Mouse (Mus musculus) thymus, adult 2 months (tissue): Measurements from ENCODE around the gene Olfr1410. TPM values are rescaled to one million over a fixed set of nuclear protein-coding genes. Genes with fewer than 3 reads are reported as not detected.

Experiments used
- DNase-seq: peaks from one replicate; pipeline ENCODE4 v3.0.0; 2021
- H3K27ac ChIP-seq: fragments of 200-500 bp; 2 replicates; pipeline ENCODE4 v1.5.1; 2012; ENCODE audit warnings: low read length, control low read depth; ENCODE audit not compliant: control insufficient read depth, insufficient read depth
- H3K27me3 ChIP-seq: fragments of 200-500 bp; 2 replicates; pipeline ENCODE4 v1.6.1; 2012; ENCODE audit warnings: mild to moderate bottlenecking, low read length, moderate library complexity, mixed read lengths; ENCODE audit not compliant: control insufficient read depth, insufficient read depth
- H3K36me3 ChIP-seq: fragments of 200-500 bp; 2 replicates; pipeline ENCODE4 v1.6.1; 2012; ENCODE audit warnings: mild to moderate bottlenecking, low read length, moderate library complexity; ENCODE audit not compliant: control insufficient read depth, insufficient read depth
- H3K4me1 ChIP-seq: fragments of 200-500 bp; replicated peaks from 2 replicates; pipeline ENCODE4 v1.6.1; 2012; ENCODE audit warnings: low read length; ENCODE audit not compliant: control insufficient read depth, insufficient read depth
- H3K4me3 ChIP-seq: fragments of 200-500 bp; 2 replicates; pipeline ENCODE4 v1.5.1; 2012; ENCODE audit warnings: mild to moderate bottlenecking, low read length, control low read depth, moderate library complexity; ENCODE audit not compliant: control insufficient read depth, insufficient read depth
- CTCF ChIP-seq: fragments of 200-500 bp; IDR thresholded peaks from 2 replicates; pipeline ENCODE4 v1.5.1; 2012; ENCODE audit warnings: mild to moderate bottlenecking, control low read depth, low read length, moderate library complexity, borderline replicate concordance; ENCODE audit not compliant: control insufficient read depth, poor library complexity, insufficient read depth; ENCODE audit errors: extremely low read depth
- POLR2A ChIP-seq: fragments of 200-500 bp; IDR thresholded peaks from 2 replicates; pipeline ENCODE4 v1.6.1; 2012; ENCODE audit warnings: mild to moderate bottlenecking, low read length, control low read depth, moderate library complexity; ENCODE audit not compliant: control insufficient read depth, poor library complexity, insufficient read depth; ENCODE audit errors: extremely low read depth
- WGBS: fragments of 180-500 bp; shearing (Covaris S2); methylation state at CpG from one replicate; pipeline ENCODE4 v1.1.7; 2018; 5-methylcytosine and 5-hydroxymethylcytosine counted together
- polyA plus RNA-seq: library from polyadenylated mRNA; depleted of rRNA; stranded (reverse); fragments of >200 nt; gene quantifications from 2 replicates; pipeline ENCODE4 v1.2.3, GENCODE M21; 2012; rRNA removed

Gene Olfr1410
- 0.11 and 0.23 TPM in 2 replicates for polyA plus RNA-seq

DNA sequence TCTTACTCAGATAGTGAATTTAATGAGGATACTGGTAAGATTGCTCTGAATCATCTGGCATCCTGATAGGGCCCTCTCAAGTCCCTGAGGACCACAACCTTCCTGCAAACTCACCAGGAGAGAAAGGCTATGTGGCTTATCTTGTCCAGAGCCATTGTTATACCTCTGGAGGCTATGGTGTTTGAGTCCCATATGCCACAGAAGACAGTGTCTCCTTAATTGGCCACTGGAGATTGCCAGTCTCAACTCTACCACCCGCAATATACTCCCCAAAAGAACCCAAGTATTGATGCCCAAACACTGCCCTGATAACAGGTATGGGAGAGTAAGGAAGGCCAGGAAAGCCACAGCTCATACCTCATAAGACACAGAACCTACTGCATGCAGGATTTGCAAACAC is at the start of gene Olfr1410:
Olfr1410 (plus strand) TSS at position 301 of the 400 bp plus-strand sequence.
- no peaks in the 10 kb centered on the region for H3K4me1 ChIP-seq
- H3K36me3 ChIP-seq, result no peaks in the 10 kb centered on the region
- no peak within 1 kb of the TSS for H3K4me3 ChIP-seq
- WGBS, result 90% methylated on average over 1 of the region's 1 CpGs
- H3K27ac ChIP-seq, result no peak within 1 kb of the TSS
- DNase-seq, result no peak
- TF ChIP-seq POLR2A, result no peak
- no peak for TF ChIP-seq CTCF
- no peaks in the 10 kb centered on the region for H3K27me3 ChIP-seq

DNA sequence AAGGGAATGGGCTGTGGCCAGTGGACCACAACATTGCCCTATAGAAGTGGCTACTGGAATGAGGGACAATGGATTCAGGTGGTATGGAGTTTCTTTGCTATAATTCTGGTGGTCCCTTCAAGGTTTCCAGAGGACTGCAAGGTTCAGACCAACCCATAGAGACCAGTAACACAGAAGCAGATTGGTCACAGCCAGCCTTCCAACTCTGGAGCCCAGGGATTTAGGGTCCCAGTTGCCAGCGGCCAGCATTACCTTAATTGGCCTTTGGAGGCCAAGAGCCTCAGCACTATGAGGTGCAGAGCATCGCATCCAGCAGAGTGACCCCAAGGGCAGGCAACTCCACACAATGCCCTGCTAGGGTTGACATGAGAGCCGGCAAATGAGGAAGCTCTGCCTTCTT is 34.6 kb upstream of the Olfr1410 start, which contains the start of gene Olfr1413:
Olfr1413 (plus strand) TSS at position 301 of the 400 bp plus-strand sequence.
- H3K27ac ChIP-seq, result no peak within 1 kb of the TSS
- DNase-seq, result no peak
- no peaks in the 10 kb centered on the region for H3K4me1 ChIP-seq
- TF ChIP-seq POLR2A, result no peak
- WGBS, result 91% methylated on average over 3 of the region's 3 CpGs
- no peaks in the 10 kb centered on the region for H3K36me3 ChIP-seq
- H3K27me3 ChIP-seq, result no peaks in the 10 kb centered on the region
- H3K4me3 ChIP-seq, result no peak within 1 kb of the TSS

DNA sequence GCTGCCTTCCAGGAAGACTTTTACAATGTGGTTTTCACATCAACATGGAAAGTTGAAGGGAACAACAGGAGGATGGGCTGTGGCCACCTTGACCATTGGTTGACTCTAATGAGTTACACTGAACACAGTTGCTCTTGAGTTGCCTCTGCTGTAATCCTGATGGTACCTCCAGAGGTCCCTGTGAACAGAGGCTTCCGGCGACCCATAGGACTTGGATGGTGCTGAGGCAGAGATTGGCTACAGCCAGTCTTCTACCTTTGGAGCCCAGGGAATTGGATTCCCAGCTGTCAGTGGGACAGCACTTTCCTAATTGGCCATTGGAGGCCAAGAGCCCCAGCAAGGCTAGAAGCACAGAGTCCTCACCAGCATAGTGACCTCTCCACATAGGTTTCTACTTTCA is 20.1 kb upstream of the Olfr1410 start, which contains the start of gene Olfr1412:
Olfr1412 (plus strand) TSS at position 301 of the 400 bp plus-strand sequence.
- DNase-seq, result no peak
- no peak for TF ChIP-seq POLR2A
- TF ChIP-seq CTCF, result no peak
- WGBS, result 92% methylated on average over 2 of the region's 2 CpGs

DNA sequence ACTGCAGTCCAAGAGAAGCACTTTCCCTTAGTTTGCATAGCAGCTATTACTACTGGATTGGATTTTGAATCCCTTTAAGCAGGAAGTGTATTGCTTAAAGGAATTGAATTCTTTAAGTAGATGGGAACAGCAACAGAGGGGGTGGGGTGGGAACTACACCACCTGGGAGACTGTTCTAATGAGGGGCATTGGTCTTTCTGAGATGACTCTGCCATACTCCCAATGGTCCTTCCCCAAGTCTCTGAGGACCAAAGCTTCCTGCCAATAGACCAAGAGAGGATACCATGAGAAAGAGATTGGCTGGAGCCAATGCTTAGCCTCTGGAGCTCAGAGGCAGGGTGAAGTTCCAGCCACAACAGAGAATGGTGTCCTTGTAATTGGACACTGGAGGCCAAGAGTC is 11.5 kb upstream of the Olfr1410 start, which contains the start of gene Olfr1411:
Olfr1411 (plus strand) TSS at position 301 of the 400 bp plus-strand sequence.
- no peak for DNase-seq
- Histone ChIP-seq H3K4me1 (no peaks in the 10 kb centered on the region), H3K27me3 (no peaks in the 10 kb centered on the region), H3K36me3 (no peaks in the 10 kb centered on the region), H3K27ac (no peak within 1 kb of the TSS), H3K4me3 (no peak within 1 kb of the TSS)
- no peak for TF ChIP-seq CTCF

More for the DNA sequence above, 20.1 kb upstream of the Olfr1410 start, which contains the start of gene Olfr1412:
- no peaks in the 10 kb centered on the region for H3K36me3 ChIP-seq
- H3K27me3 ChIP-seq, result no peaks in the 10 kb centered on the region
- no peak within 1 kb of the TSS for H3K4me3 ChIP-seq
- H3K4me1 ChIP-seq, result no peaks in the 10 kb centered on the region
- H3K27ac ChIP-seq, result no peak within 1 kb of the TSS

DNA sequence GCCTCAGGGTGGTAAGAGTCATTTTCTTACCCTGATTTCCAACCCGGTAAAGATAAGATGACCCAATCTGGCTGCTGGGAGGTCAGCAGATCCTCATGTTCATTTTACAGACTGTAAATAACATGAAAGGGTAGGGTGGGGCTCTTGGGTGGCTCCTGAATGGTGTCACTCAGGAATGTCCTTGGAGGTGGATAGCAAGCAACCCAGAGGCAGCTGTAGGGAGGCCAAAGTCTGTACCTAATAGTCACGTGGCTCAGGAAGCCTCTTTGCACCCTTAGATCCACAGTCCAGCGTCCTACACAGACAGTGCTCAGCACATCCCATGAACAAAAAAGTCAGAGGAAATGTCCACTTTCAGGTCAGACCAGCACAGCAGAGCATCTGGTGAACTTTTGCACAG is 9.6 kb upstream of the Olfr1410 start:
- no peaks in the 10 kb centered on the region for H3K4me1 ChIP-seq
- TF ChIP-seq CTCF, result no peak
- TF ChIP-seq POLR2A, result no peak
- DNase-seq, result no peak
- no peaks in the 10 kb centered on the region for H3K27me3 ChIP-seq
- no peaks in the 10 kb centered on the region for H3K36me3 ChIP-seq
- no peak overlapping the region for H3K4me3 ChIP-seq
- WGBS, result 90% methylated on average over 3 of the region's 3 CpGs
- no peak overlapping the region for H3K27ac ChIP-seq

DNA sequence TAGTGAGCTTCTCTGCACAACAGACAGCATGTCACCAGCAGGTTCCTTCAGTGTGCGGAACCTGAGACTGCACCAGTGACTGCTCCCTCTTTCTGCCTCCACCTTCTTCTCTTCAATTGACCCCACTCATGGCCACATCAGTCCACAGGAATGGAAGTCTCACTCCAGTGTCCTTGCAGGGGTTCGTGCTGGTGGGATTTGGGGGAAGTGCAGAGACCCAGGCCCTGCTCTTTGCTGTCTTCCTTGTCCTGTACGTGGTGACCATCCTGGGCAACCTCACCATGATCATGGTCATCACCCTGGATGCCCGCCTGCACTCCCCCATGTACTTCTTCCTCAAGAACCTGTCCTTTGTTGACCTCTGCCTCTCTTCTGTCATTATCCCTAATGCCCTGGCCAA is 2.1 kb downstream of the Olfr1410 start:
- H3K4me3 ChIP-seq, result no peak overlapping the region
- no peaks in the 10 kb centered on the region for H3K27me3 ChIP-seq
- H3K36me3 ChIP-seq, result no peaks in the 10 kb centered on the region
- no peak for DNase-seq
- WGBS, result 87% methylated on average over 4 of the region's 4 CpGs
- H3K4me1 ChIP-seq, result no peaks in the 10 kb centered on the region
- TF ChIP-seq POLR2A, result no peak
- TF ChIP-seq CTCF, result no peak
- no peak overlapping the region for H3K27ac ChIP-seq

DNA sequence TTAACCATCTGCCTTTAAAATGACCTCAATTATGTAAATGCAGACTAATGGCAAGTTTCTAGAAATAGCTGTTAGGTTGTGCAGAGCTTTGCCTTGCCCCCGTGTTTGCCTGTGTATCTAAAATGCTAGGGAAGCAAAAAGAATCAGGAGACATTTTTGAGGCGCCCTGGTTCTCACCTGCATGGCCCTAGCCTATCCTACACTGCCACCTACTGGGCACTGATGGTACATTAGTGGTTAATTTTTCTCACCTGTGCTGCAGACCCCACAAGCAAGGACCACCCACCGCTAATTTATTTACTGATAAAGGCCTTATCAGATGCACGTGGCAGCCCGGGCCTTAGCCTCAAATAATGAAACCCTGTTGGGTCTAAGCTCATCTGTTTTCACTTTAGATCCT is 5.4 kb downstream of the Olfr1410 start:
- WGBS, result 2% methylated on average over 5 of the region's 5 CpGs

More for the DNA sequence above, 5.4 kb downstream of the Olfr1410 start:
- no peak for TF ChIP-seq CTCF
- no peak for TF ChIP-seq POLR2A
- peak; percentile 68 for DNase-seq
- Histone ChIP-seq H3K27ac (no peak overlapping the region), H3K27me3 (no peaks in the 10 kb centered on the region), H3K4me3 (no peak overlapping the region), H3K4me1 (no peaks in the 10 kb centered on the region), H3K36me3 (no peaks in the 10 kb centered on the region)
